Comparison of ENCODE assay signal across 12 mouse cellular contexts in genomic region chr5:72175530-72175929, GRCm38 (mm10). TPM values are rescaled to one million over a fixed set of nuclear protein-coding genes. Genes with fewer than 3 reads are reported as not detected.
A peak's percentile ranks its signal among the peaks of the same experiment; 100 is the strongest.
DNase-seq lines count a peak whose midpoint lies in the region; ATAC-seq lines count a peak whose summit lies in the region.
"Had no signal": no experiment of that assay in that cellular context is flagged by ENCODE, and none has a peak within 500 bp of the region (broad histone marks: within the 10 kb centered on the region; RNA-seq: fewer than 3 reads in every experiment).

No protein-coding gene starts in this region.

- peak overlapping the region; percentile 48 for H3K4me2 ChIP-seq in heart, embryonic 13.5 days
- peak overlapping the region; percentile 33 for H3K4me2 ChIP-seq in forebrain, embryonic 16.5 days (ENCODE audit: low read length)
- H3K4me2 ChIP-seq in midbrain, embryonic 14.5 days (ENCODE audit: low read length): peak overlapping the region; percentile 43

- H3K36me3 ChIP-seq in heart, embryonic 13.5 days: no peaks in the 10 kb centered on the region
- no peaks in the 10 kb centered on the region for H3K36me3 ChIP-seq in forebrain, embryonic 16.5 days (ENCODE audit: control insufficient read depth, insufficient read depth)
- no peaks in the 10 kb centered on the region for H3K36me3 ChIP-seq in midbrain, embryonic 14.5 days (ENCODE audit: control insufficient read depth, insufficient read depth, low read length)

- H3K9ac ChIP-seq in heart, embryonic 13.5 days: peak overlapping the region; percentile 66
- no peak overlapping the region for H3K9ac ChIP-seq in forebrain, embryonic 16.5 days (replicated peaks; ENCODE audit: low read depth, low read length)
- peak overlapping the region; percentile 45; the same call in 1 of the 2 replicates for H3K9ac ChIP-seq in midbrain, embryonic 14.5 days (replicated peaks; ENCODE audit: low read length)

- H3K4me3 ChIP-seq in heart, embryonic 13.5 days: peak overlapping the region; percentile 23
- no peak overlapping the region for H3K4me3 ChIP-seq in forebrain, embryonic 16.5 days (replicated peaks; ENCODE audit: low read length)
- H3K4me3 ChIP-seq in midbrain, embryonic 14.5 days (replicated peaks; ENCODE audit: low read depth, low read length): no peak overlapping the region
- H3K4me3 ChIP-seq: erythroblast, embryonic 14.5 days had no signal

- H3K4me1 ChIP-seq in heart, embryonic 13.5 days: peaks cover 7% of the 10 kb centered on the region; the same call in 1 of the 2 replicates
- 0 out of 2 replicates have a peak, but pooled peaks cover 2% of the 10 kb centered on the region for H3K4me1 ChIP-seq in forebrain, embryonic 16.5 days (replicated peaks; ENCODE audit: control insufficient read depth, insufficient read depth, low read length)
- no peaks in the 10 kb centered on the region for H3K4me1 ChIP-seq in midbrain, embryonic 14.5 days (ENCODE audit: control insufficient read depth, insufficient read depth, low read length)

- H3K27ac ChIP-seq in heart, embryonic 13.5 days (replicated peaks): no peak overlapping the region
- no peak overlapping the region for H3K27ac ChIP-seq in forebrain, embryonic 16.5 days (ENCODE audit: low read length)
- H3K27ac ChIP-seq in midbrain, embryonic 14.5 days (replicated peaks; ENCODE audit: low read depth, low read length): peak overlapping the region; percentile 74

- WGBS in heart, embryonic 13.5 days: 31% methylated on average over 7 of the region's 7 CpGs
- 7% methylated on average over 7 of the region's 7 CpGs for WGBS in forebrain, embryonic 16.5 days
- WGBS in midbrain, embryonic 14.5 days: 3% methylated on average over 7 of the region's 7 CpGs

- H3K27me3 ChIP-seq in heart, embryonic 13.5 days (replicated peaks): no peaks in the 10 kb centered on the region
- no peaks in the 10 kb centered on the region for H3K27me3 ChIP-seq in forebrain, embryonic 16.5 days (replicated peaks; ENCODE audit: control insufficient read depth, insufficient read depth, low read length)
- no peaks in the 10 kb centered on the region for H3K27me3 ChIP-seq in midbrain, embryonic 14.5 days (ENCODE audit: control insufficient read depth, insufficient read depth, low read length)

- DNase-seq in heart, adult 18-20 months: no peak
- peak; percentile 37 for DNase-seq in ZHBTc4 (ENCODE audit: low read depth, low spot score)
- DNase-seq in midbrain, embryonic 14.5 days: peak; percentile 65
- no peak for DNase-seq in adrenal gland, postnatal 25 days
- DNase-seq in left cerebral cortex, adult 8-10 months (ENCODE audit: low spot score in 2 of 2): no peak
- DNase-seq: kidney, postnatal 10 days; right cerebral cortex, postnatal 4 days; thymus, postnatal 4 days had no signal

- H3K9me3 ChIP-seq in heart, embryonic 13.5 days: no peaks in the 10 kb centered on the region
- no peaks in the 10 kb centered on the region for H3K9me3 ChIP-seq in forebrain, embryonic 16.5 days (ENCODE audit: control insufficient read depth, low read length)
- no peaks in the 10 kb centered on the region for H3K9me3 ChIP-seq in midbrain, embryonic 14.5 days (ENCODE audit: control insufficient read depth, low read length)

- no peak for ATAC-seq in heart, embryonic 13.5 days (ENCODE audit: extremely low read depth, insufficient number of reproducible peaks, low FRiP score, low TSS enrichment)
- peak; percentile 56 for ATAC-seq in forebrain, embryonic 16.5 days
- ATAC-seq in midbrain, embryonic 14.5 days (ENCODE audit: low FRiP score, low TSS enrichment): peak; percentile 77; the same call in 1 of the 2 replicates
- no peak for ATAC-seq in megakaryocyte-erythroid progenitor cell, adult 5-6 weeks (replicated peaks; ENCODE audit: low FRiP score, low TSS enrichment, poor library complexity, severe bottlenecking)

RNA-seq across cellular contexts. Expression of gene Commd8, which starts 7.5 kb away (rescaled TPM):
- polyA plus RNA-seq in heart, embryonic 13.5 days (2015; fragmentation: Nextera tagmentation; extraction: Ambion mirVana): 102 and 109 TPM in 2 replicates
- total RNA-seq in heart, adult 18-20 months (2021): 10 to 100 TPM; 40.0 to 44.0 TPM
- 146 and 163 TPM in 2 replicates for polyA plus RNA-seq in forebrain, embryonic 16.5 days (2015; fragmentation: Nextera tagmentation; extraction: Ambion mirVana)
- 155 and 160 TPM in 2 replicates for polyA plus RNA-seq in midbrain, embryonic 14.5 days (2014; fragmentation: Nextera tagmentation; extraction: Ambion mirVana)
- total RNA-seq in megakaryocyte-erythroid progenitor cell, adult 5-6 weeks (2014; fragmentation: Nextera tagmentation): 50.1 and 76.8 TPM in 2 replicates
- total RNA-seq in megakaryocyte-erythroid progenitor cell, adult 5-6 weeks (2017): 70.2 and 98.5 TPM in 2 replicates
- 62.4 and 77.6 TPM in 2 replicates for total RNA-seq in adrenal gland, postnatal 25 days (2021)
- 10 to 100 TPM; 86.4 to 93.9 (median 92.0) TPM for total RNA-seq in left cerebral cortex, adult 8-10 months (2022)

Comparison
In these comparisons a context has a peak if more than half of its experiments do, and no peak if none do; other contexts are left out.
1. ATAC-seq: peak in forebrain, embryonic 16.5 days (single experiment) and midbrain, embryonic 14.5 days (single experiment); none in heart, embryonic 13.5 days (single experiment) and megakaryocyte-erythroid progenitor cell, adult 5-6 weeks (single experiment).
2. DNase-seq: peak in ZHBTc4 (single experiment) and midbrain, embryonic 14.5 days (single experiment); none in heart, adult 18-20 months (0 of 2), adrenal gland, postnatal 25 days (single experiment) and left cerebral cortex, adult 8-10 months (0 of 2).
3. Peak in every context shown above with its lines, with median percentiles within 50 percentile points of each other: H3K4me2 ChIP-seq.